ENCODE assay signal across 11 mouse cellular contexts in the genomic region with DNA sequence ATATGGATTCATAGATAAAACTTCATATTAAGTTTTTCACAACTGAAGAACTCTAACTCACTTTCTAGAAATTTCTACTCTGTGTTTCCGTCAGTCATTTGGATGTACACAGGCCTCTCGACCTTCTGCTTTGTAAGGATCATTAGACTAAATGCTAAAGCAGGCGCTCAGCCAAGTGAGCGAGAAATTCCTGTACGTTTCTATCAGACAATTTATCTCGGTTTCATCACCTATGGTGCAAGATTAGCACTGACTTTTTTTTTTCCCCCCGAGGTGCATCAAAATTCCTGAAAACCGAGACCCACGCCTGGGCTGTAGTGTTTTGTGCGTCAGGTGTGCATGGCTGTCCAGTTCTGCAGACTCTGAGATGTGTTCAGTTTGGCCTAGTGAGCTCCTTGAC.
A peak's percentile ranks its signal among the peaks of the same experiment; 100 is the strongest.
DNase-seq lines count a peak whose midpoint lies in the region; ATAC-seq and TF ChIP-seq lines count a peak whose summit lies in the region.
"Had no signal": no experiment of that assay in that cellular context is flagged by ENCODE, and none has a peak within 500 bp of the region (broad histone marks: within the 10 kb centered on the region; RNA-seq: fewer than 3 reads in every experiment).

No protein-coding gene starts in this region.

- peaks cover 74% of the 10 kb centered on the region for H3K4me1 ChIP-seq in heart, embryonic 16.5 days (ENCODE audit: control insufficient read depth, insufficient read depth, low read length)
- peaks cover 83% of the 10 kb centered on the region for H3K4me1 ChIP-seq in embryonic facial prominence, embryonic 10.5 days
- H3K4me1 ChIP-seq in embryonic facial prominence, embryonic 15.5 days, result peaks cover 66% of the 10 kb centered on the region
- H3K4me1 ChIP-seq in liver, embryonic 12.5 days, result peaks cover 25% of the 10 kb centered on the region
- H3K4me1 ChIP-seq in thymus, adult 2 months (replicated peaks; ENCODE audit: control insufficient read depth, insufficient read depth, low read length), result no peaks in the 10 kb centered on the region

- H3K27me3 ChIP-seq in heart, embryonic 16.5 days (ENCODE audit: control insufficient read depth, insufficient read depth, low read length), result no peaks in the 10 kb centered on the region
- H3K27me3 ChIP-seq in embryonic facial prominence, embryonic 10.5 days (replicated peaks; ENCODE audit: low read depth, poor library complexity, severe bottlenecking), result no peaks in the 10 kb centered on the region
- H3K27me3 ChIP-seq in embryonic facial prominence, embryonic 15.5 days, result no peaks in the 10 kb centered on the region
- peaks cover 2% of the 10 kb centered on the region; the same call in 1 of the 2 replicates for H3K27me3 ChIP-seq in liver, embryonic 12.5 days (replicated peaks)
- H3K27me3 ChIP-seq in thymus, adult 2 months (ENCODE audit: control insufficient read depth, insufficient read depth, low read length), result no peaks in the 10 kb centered on the region

- H3K9ac ChIP-seq in heart, embryonic 16.5 days (ENCODE audit: low read length), result no peak overlapping the region
- H3K9ac ChIP-seq in embryonic facial prominence, embryonic 15.5 days, result no peak overlapping the region
- no peak overlapping the region for H3K9ac ChIP-seq in liver, embryonic 12.5 days

- WGBS in heart, embryonic 16.5 days, result 52% methylated on average over 10 of the region's 10 CpGs
- WGBS in embryonic facial prominence, embryonic 10.5 days, result 79% methylated on average over 10 of the region's 10 CpGs
- WGBS in embryonic facial prominence, embryonic 15.5 days, result 50% methylated on average over 10 of the region's 10 CpGs
- WGBS in liver, embryonic 12.5 days (ENCODE audit: insufficient replicate concordance), result 60% methylated on average over 10 of the region's 10 CpGs
- WGBS in thymus, adult 2 months, result 92% methylated on average over 10 of the region's 10 CpGs

- intact Hi-C loops in heart, postnatal 14 days (cut with DNase I), result no loop called here

- no peaks in the 10 kb centered on the region for H3K36me3 ChIP-seq in heart, embryonic 16.5 days (ENCODE audit: control insufficient read depth, insufficient read depth)
- peaks cover 15% of the 10 kb centered on the region for H3K36me3 ChIP-seq in embryonic facial prominence, embryonic 10.5 days (replicated peaks)
- no peaks in the 10 kb centered on the region for H3K36me3 ChIP-seq in embryonic facial prominence, embryonic 15.5 days
- no peaks in the 10 kb centered on the region for H3K36me3 ChIP-seq in liver, embryonic 12.5 days
- H3K36me3 ChIP-seq in thymus, adult 2 months (ENCODE audit: control insufficient read depth, insufficient read depth, low read length), result no peaks in the 10 kb centered on the region

- H3K27ac ChIP-seq in heart, embryonic 16.5 days (ENCODE audit: low read length), result no peak overlapping the region
- H3K27ac ChIP-seq in embryonic facial prominence, embryonic 10.5 days (replicated peaks), result peak overlapping the region; percentile 94; the same call in 1 of the 2 replicates
- H3K27ac ChIP-seq in embryonic facial prominence, embryonic 15.5 days (replicated peaks), result no peak overlapping the region
- H3K27ac ChIP-seq in liver, embryonic 12.5 days, result no peak overlapping the region
- H3K27ac ChIP-seq in thymus, adult 2 months (ENCODE audit: control insufficient read depth, insufficient read depth, low read length), result no peak overlapping the region

- ATAC-seq in heart, embryonic 16.5 days (replicated peaks; ENCODE audit: extremely low read depth, insufficient read depth, low FRiP score), result no peak
- ATAC-seq in embryonic facial prominence, embryonic 15.5 days (ENCODE audit: insufficient number of reproducible peaks, low FRiP score, low TSS enrichment, low read depth), result no peak
- ATAC-seq in liver, embryonic 12.5 days, result no peak
- no peak for ATAC-seq in erythroid progenitor cell, adult 5-6 weeks (replicated peaks; ENCODE audit: low FRiP score, poor library complexity, severe bottlenecking)

- H3K4me3 ChIP-seq in heart, embryonic 16.5 days (ENCODE audit: low read length), result no peak overlapping the region
- H3K4me3 ChIP-seq in embryonic facial prominence, embryonic 10.5 days, result peak overlapping the region; percentile 67; the same call in 1 of the 2 replicates
- no peak overlapping the region for H3K4me3 ChIP-seq in embryonic facial prominence, embryonic 15.5 days (replicated peaks)
- H3K4me3 ChIP-seq in liver, embryonic 12.5 days, result no peak overlapping the region
- no peak overlapping the region for H3K4me3 ChIP-seq in thymus, adult 2 months (ENCODE audit: control insufficient read depth, insufficient read depth, low read length)

- TF ChIP-seq CTCF in thymus, adult 2 months (IDR thresholded peaks at IDR 0.05; ENCODE audit: borderline replicate concordance, control insufficient read depth, extremely low read depth, insufficient read depth, low read length, poor library complexity), result no peak

- 0 out of 2 replicates have a peak overlapping the region, but pooled peaks have one; percentile 5 for H3K4me2 ChIP-seq in heart, embryonic 16.5 days (ENCODE audit: low read depth, low read length)
- H3K4me2 ChIP-seq in embryonic facial prominence, embryonic 15.5 days (replicated peaks), result peak overlapping the region; percentile 65; the same call in 1 of the 2 replicates
- peak overlapping the region; percentile 55; the same call in 1 of the 2 replicates for H3K4me2 ChIP-seq in liver, embryonic 12.5 days

- no peak for DNase-seq in heart, postnatal 14 days
- no peak for DNase-seq in embryonic facial prominence, embryonic 10.5 days (ENCODE audit: low spot score)
- no peak for DNase-seq in thymus, adult 2 months
- DNase-seq: gastrocnemius, postnatal 14 days; kidney, postnatal 36 days; lung, postnatal 4 days; thymus, postnatal 36 days had no signal

- TF ChIP-seq POLR2A in thymus, adult 2 months (IDR thresholded peaks at IDR 0.05; ENCODE audit: control insufficient read depth, extremely low read depth, insufficient read depth, low read length, poor library complexity), result no peak

- H3K9me3 ChIP-seq in heart, embryonic 16.5 days (replicated peaks; ENCODE audit: control insufficient read depth, low read length), result no peaks in the 10 kb centered on the region
- H3K9me3 ChIP-seq in embryonic facial prominence, embryonic 10.5 days, result no peaks in the 10 kb centered on the region
- no peaks in the 10 kb centered on the region for H3K9me3 ChIP-seq in embryonic facial prominence, embryonic 15.5 days (replicated peaks)
- H3K9me3 ChIP-seq in liver, embryonic 12.5 days (replicated peaks), result no peaks in the 10 kb centered on the region

Comparison
In these comparisons a context has a peak if more than half of its experiments do, and no peak if none do; other contexts are left out.
1. H3K4me2 ChIP-seq: peak in every context shown above with its lines; median percentile 65 in embryonic facial prominence, embryonic 15.5 days; 55 in liver, embryonic 12.5 days; 5 in heart, embryonic 16.5 days.